Mouse (Mus musculus): Measurements from ENCODE around the gene Isy1. TPM values are rescaled to one million over a fixed set of nuclear protein-coding genes. Genes with fewer than 3 reads are reported as not detected.
"Not testable (repeated sequence)": the region's sequence is repeated elsewhere in the genome, so short reads cannot be mapped to it uniquely, and the experiment has no call there.

The Isy1 gene
- polyA plus RNA-seq, 1 experiment from 2014 or later: 69.4 TPM

DNA sequence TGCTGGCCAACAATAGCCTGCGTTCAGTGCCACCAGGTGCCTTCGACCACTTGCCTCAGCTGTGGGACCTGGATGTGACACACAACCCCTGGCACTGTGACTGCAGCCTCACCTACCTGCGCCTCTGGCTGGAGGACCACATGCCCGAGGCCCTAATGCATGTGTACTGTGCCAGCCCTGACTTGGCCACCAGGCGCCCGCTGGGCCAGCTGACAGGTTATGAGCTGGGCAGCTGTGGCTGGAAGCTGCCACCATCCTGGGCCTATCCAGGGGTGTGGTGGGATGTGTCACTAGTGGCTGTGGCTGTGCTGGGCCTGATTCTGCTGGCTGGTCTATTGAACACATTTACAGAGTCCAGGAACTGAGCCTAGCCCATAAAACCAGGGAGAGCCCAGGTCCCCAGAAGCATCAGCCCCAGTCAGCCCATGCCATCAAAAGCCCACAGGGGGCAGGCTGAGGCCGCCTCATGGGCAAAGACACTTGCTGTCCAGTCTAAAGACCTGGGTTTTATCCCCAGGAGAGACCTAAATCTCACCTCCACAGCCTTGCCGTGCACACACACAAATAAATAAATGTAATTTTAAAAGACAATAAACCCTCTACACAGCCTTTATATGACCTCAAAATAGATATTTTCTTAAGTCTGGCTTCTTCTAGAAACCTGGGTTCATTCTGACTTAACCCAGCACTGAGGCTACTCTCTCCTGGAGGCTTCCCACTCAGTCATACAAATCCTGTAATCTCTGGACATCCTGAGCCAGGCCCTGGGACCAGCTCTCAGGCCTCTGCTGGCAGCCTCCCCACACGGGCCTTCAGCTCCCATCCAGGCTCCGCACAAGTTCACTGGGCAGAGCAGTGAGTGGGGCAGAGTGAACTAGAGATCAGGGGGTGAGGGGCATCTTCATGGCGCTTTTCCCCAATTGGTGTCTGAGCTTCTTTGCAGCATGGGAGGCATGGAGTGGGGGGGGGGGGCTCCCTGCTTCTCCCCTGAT, 59.1 kb downstream of the Isy1 start:
- H3K27ac ChIP-seq (replicated peaks): no peak overlapping the region
- no peaks in the 10 kb centered on the region for H3K36me3 ChIP-seq (replicated peaks)
- no peak overlapping the region for H3K4me3 ChIP-seq
- no peak for DNase-seq (ENCODE audit: low spot score)
- 83% methylated on average over 11 of the region's 11 CpGs for WGBS
- H3K27me3 ChIP-seq (replicated peaks; ENCODE audit: low read depth, poor library complexity, severe bottlenecking): no peaks in the 10 kb centered on the region
- H3K9me3 ChIP-seq: peaks cover 8% of the 10 kb centered on the region; the same call in 1 of the 2 replicates
- H3K4me1 ChIP-seq: no peaks in the 10 kb centered on the region

DNA sequence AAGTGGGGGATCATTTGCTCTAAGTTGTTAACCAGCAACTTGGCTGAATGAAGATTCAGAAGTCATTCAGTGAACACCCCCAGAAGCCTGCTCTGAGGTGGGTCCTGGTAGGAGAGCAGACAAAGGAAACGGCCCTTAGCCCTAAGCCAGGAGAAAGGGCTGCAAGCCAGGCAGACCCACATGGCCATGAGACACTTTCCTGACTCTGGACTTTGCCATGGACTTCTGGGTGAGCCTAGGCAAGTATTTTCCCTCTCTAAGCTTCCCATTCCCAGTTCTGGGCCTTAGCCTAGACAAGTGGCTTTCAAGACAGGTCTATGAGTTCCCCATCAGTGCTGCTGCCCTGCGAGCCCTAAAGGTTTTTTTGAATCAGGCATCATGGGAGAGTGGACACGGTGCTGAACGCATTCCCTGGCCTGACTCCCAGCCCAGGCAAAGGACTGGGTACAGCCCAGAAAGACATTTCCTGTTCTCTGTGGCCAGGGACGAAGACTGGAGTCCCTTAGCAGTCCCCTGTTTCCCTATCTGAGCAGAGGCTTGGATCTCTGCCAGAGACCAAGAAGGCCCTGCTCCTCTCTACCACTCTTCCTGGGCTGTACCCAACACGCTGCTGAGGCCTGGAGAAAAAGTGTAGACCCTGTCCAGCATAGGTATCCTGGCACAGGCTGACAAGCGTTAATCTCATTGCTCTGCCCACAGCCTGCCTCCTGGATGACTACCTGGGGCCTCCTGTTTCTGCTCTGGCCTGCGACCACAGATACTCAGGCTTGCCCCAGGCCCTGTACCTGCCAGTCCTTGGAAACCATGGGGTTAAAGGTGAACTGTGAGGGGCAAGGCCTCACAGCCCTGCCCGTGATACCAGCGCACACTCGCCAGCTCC, 60.1 kb downstream of the Isy1 start:
- Histone ChIP-seq H3K4me1 (no peaks in the 10 kb centered on the region), H3K9me3 (peaks cover 8% of the 10 kb centered on the region; the same call in 1 of the 2 replicates), H3K27ac (replicated peaks) (no peak overlapping the region), H3K27me3 (replicated peaks; ENCODE audit: low read depth, poor library complexity, severe bottlenecking) (no peaks in the 10 kb centered on the region), H3K36me3 (replicated peaks) (no peaks in the 10 kb centered on the region), H3K4me3 (no peak overlapping the region)
- WGBS: 77% methylated on average over 11 of the region's 11 CpGs
- no peak for DNase-seq (ENCODE audit: low spot score)

DNA sequence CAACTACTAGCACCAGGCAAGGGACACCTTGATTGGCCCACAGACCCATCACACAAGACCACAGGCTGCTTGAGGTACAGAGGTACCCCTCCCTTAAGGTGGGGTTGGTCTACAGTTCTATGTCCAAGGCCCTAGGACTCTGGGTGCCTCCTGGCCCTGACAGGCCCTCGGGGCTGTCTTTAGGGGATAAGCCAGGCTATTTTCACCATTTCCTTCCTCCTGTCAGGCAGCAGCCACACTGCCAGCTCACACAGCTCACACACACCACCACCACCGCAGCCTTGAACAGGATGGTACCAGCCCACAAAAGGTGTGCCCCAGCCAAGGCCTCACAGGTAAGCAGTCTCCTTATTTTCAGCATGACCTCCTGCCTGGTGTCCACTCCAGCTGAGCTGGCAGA, 60.8 kb downstream of the Isy1 start, which contains the start of gene Gp9:
Gene Gp9 (plus strand): TSS at position 231 of the 400 bp plus-strand sequence.
- Histone ChIP-seq H3K36me3 (replicated peaks) (no peaks in the 10 kb centered on the region), H3K4me1 (no peaks in the 10 kb centered on the region), H3K27me3 (replicated peaks; ENCODE audit: low read depth, poor library complexity, severe bottlenecking) (no peaks in the 10 kb centered on the region), H3K9me3 (peaks cover 8% of the 10 kb centered on the region; the same call in 1 of the 2 replicates), H3K4me3 (no peak within 1 kb of the TSS), H3K27ac (replicated peaks) (no peak within 1 kb of the TSS; the same call in 1 of the 2 replicates)
- DNase-seq (ENCODE audit: low spot score): no peak
- 78% methylated on average over 2 of the region's 2 CpGs for WGBS

GRCm38 (mm10) chr6:87776663-87777062, 61.9 kb downstream of the Isy1 start:
- Histone ChIP-seq H3K4me3 (no peak overlapping the region), H3K9me3 (peaks cover 8% of the 10 kb centered on the region; the same call in 1 of the 2 replicates), H3K27me3 (replicated peaks; ENCODE audit: low read depth, poor library complexity, severe bottlenecking) (no peaks in the 10 kb centered on the region), H3K4me1 (no peaks in the 10 kb centered on the region), H3K27ac (replicated peaks) (no peak overlapping the region; the same call in 1 of the 2 replicates), H3K36me3 (replicated peaks) (no peaks in the 10 kb centered on the region)
- DNase-seq (ENCODE audit: low spot score): no peak
- whole genome bisulfite sequencing: 91% methylated on average over 1 of the region's 1 CpGs

DNA sequence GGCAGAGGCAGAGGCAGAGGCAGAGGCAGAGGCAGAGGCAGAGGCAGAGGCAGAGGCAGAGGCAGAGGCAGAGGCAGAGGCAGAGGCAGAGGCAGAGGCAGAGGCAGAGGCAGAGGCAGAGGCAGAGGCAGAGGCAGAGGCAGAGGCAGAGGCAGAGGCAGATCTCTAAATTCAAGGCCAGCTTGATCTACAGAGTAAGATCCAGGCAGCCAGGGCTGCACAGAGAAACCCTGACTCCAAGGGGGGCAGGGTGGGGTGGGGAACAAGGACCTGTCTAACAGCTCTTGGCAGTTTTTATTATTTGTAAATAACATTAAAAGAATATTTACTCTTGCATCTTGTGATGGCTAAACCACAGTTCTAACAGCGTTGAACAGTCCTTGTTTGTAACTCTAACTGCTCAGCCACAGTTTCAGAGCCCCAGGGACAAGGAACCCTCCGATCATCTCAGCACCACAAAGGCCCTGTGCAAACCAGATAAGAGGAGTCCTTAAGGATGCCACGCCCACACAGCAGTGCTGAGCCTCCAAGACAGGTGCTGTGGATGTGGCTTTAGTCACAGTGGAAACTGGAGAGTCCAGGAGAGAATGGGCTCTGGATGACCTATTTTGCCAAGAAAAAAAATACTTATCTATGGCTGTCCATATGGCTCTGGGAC, 62.9 kb downstream of the Isy1 start:
- H3K27ac ChIP-seq (replicated peaks): no peak overlapping the region
- H3K4me1 ChIP-seq: no peaks in the 10 kb centered on the region
- 72% methylated on average over 3 of the region's 3 CpGs for WGBS
- H3K27me3 ChIP-seq (replicated peaks; ENCODE audit: low read depth, poor library complexity, severe bottlenecking): no peaks in the 10 kb centered on the region
- DNase-seq (ENCODE audit: low spot score): no peak
- no peaks in the 10 kb centered on the region for H3K36me3 ChIP-seq (replicated peaks)
- H3K9me3 ChIP-seq: peaks cover 8% of the 10 kb centered on the region; the same call in 1 of the 2 replicates
- no peak overlapping the region for H3K4me3 ChIP-seq

- no peak for DNase-seq (ENCODE audit: low spot score)
- H3K4me3 ChIP-seq: no peak overlapping the region
- H3K36me3 ChIP-seq (replicated peaks): no peaks in the 10 kb centered on the region
- H3K4me1 ChIP-seq: no peaks in the 10 kb centered on the region
- H3K27me3 ChIP-seq (replicated peaks; ENCODE audit: low read depth, poor library complexity, severe bottlenecking): no peaks in the 10 kb centered on the region
- peaks cover 8% of the 10 kb centered on the region; the same call in 1 of the 2 replicates for H3K9me3 ChIP-seq
- H3K27ac ChIP-seq (replicated peaks): no peak overlapping the region
- 88% methylated on average over 9 of the region's 9 CpGs for WGBS
Observed at GRCm38 (mm10) chr6:87774909-87775308, 63.7 kb downstream of the Isy1 start.

GRCm38 (mm10) chr6:87774466-87774865, 64.1 kb downstream of the Isy1 start:
- H3K27ac ChIP-seq (replicated peaks): no peak overlapping the region
- H3K4me3 ChIP-seq: no peak overlapping the region
- peaks cover 8% of the 10 kb centered on the region; the same call in 1 of the 2 replicates for H3K9me3 ChIP-seq
- no peaks in the 10 kb centered on the region for H3K27me3 ChIP-seq (replicated peaks; ENCODE audit: low read depth, poor library complexity, severe bottlenecking)
- no peaks in the 10 kb centered on the region for H3K36me3 ChIP-seq (replicated peaks)
- WGBS: 45% methylated on average over 1 of the region's 1 CpGs
- DNase-seq (ENCODE audit: low spot score): no peak
- no peaks in the 10 kb centered on the region for H3K4me1 ChIP-seq

DNA sequence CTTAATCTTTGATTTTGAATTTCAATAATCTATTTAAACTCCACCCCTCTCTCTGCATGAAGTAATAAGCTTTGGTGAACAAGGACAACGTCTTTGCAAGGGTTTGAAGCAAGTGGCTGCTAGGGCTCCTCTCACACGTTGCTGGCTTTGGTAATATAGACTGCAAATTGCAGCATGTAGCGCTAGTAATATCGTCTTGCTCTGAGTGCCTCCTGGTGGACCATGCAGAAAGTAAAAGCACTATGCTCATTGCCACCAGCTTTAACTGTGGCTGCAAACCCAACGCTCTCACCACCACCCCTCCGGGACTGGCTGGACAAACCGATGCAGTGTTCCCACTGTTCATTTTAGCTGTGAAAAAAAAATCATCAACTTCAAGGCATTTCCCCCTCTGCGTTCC, 68.0 kb downstream of the Isy1 start:
- 58% methylated on average over 8 of the region's 8 CpGs for WGBS
- no peaks in the 10 kb centered on the region for H3K4me1 ChIP-seq
- no peaks in the 10 kb centered on the region for H3K27me3 ChIP-seq (replicated peaks; ENCODE audit: low read depth, poor library complexity, severe bottlenecking)
- H3K9me3 ChIP-seq: peaks cover 7% of the 10 kb centered on the region
- no peaks in the 10 kb centered on the region for H3K36me3 ChIP-seq (replicated peaks)
- H3K27ac ChIP-seq (replicated peaks): no peak overlapping the region
- no peak for DNase-seq (ENCODE audit: low spot score)
- no peak overlapping the region for H3K4me3 ChIP-seq

- H3K9me3 ChIP-seq; H3K4me1 ChIP-seq; H3K4me3 ChIP-seq; H3K27ac ChIP-seq (replicated peaks); H3K36me3 ChIP-seq (replicated peaks); DNase-seq (ENCODE audit: low spot score); H3K27me3 ChIP-seq (replicated peaks; ENCODE audit: low read depth, poor library complexity, severe bottlenecking): not testable (repeated sequence)
- 94% methylated on average over 2 of the region's 2 CpGs for WGBS
Observed at GRCm38 (mm10) chr6:87764296-87764695, 74.3 kb downstream of the Isy1 start.

Other genes starting within 250 kb of the Isy1 start
- gene Prokr1, start 248.1 kb downstream of the Isy1 start, polyA plus RNA-seq (2016; fragmentation: Nextera tagmentation; extraction: Ambion mirVana): 0.87 and 1.2 TPM in 2 replicates
- gene Aplf, start 166.6 kb downstream of the Isy1 start, polyA plus RNA-seq (2016; fragmentation: Nextera tagmentation; extraction: Ambion mirVana): 12.9 and 13.1 TPM in 2 replicates
- 0.61 and 1.4 TPM in 2 replicates for gene Efcc1, start 107.9 kb downstream of the Isy1 start, polyA plus RNA-seq (2016; fragmentation: Nextera tagmentation; extraction: Ambion mirVana)
- gene Gp9, start 60.7 kb downstream of the Isy1 start, polyA plus RNA-seq (2016; fragmentation: Nextera tagmentation; extraction: Ambion mirVana): 2.6 TPM in 2 replicates
- 4.1 and 5.5 TPM in 2 replicates for gene Rab43, start 26.6 kb downstream of the Isy1 start, polyA plus RNA-seq (2016; fragmentation: Nextera tagmentation; extraction: Ambion mirVana)
- gene Gm45140, start 3.0 kb downstream of the Isy1 start, polyA plus RNA-seq (2016; fragmentation: Nextera tagmentation; extraction: Ambion mirVana): 2.8 and 3.2 TPM in 2 replicates
- gene Cnbp, start 12.3 kb upstream of the Isy1 start, polyA plus RNA-seq (2016; fragmentation: Nextera tagmentation; extraction: Ambion mirVana): 1,409 and 1,454 TPM in 2 replicates
- gene Copg1, start 49.0 kb upstream of the Isy1 start, polyA plus RNA-seq (2016; fragmentation: Nextera tagmentation; extraction: Ambion mirVana): 157 and 159 TPM in 2 replicates
- gene Hmces, start 75.1 kb upstream of the Isy1 start, polyA plus RNA-seq (2016; fragmentation: Nextera tagmentation; extraction: Ambion mirVana): 64.0 and 67.1 TPM in 2 replicates
- 29.2 and 35.8 TPM in 2 replicates for gene H1fx, start 142.8 kb upstream of the Isy1 start, polyA plus RNA-seq (2016; fragmentation: Nextera tagmentation; extraction: Ambion mirVana)
- gene Rab7, start 206.5 kb upstream of the Isy1 start, polyA plus RNA-seq (2016; fragmentation: Nextera tagmentation; extraction: Ambion mirVana): 206 and 207 TPM in 2 replicates
- gene Rpn1, start 245.7 kb upstream of the Isy1 start, polyA plus RNA-seq (2016; fragmentation: Nextera tagmentation; extraction: Ambion mirVana): 302 and 327 TPM in 2 replicates